Mouse (Mus musculus) E14TG2a.4 (cell line): ENCODE measurements around the gene Ykt6.

Experiments
- CTCF ChIP-seq: conservative IDR thresholded peaks from 2 replicates; pipeline ENCODE4 v1.5.1; 2014; ENCODE audit warnings: low read length
- NANOG ChIP-seq: IDR thresholded peaks from 2 replicates; pipeline ENCODE4 v1.6.1; 2014; ENCODE audit warnings: borderline replicate concordance, low read length, mixed read lengths
- POU5F1 ChIP-seq: IDR thresholded peaks from 2 replicates; pipeline ENCODE4 v1.6.1; 2014; ENCODE audit warnings: low read length, borderline replicate concordance

- TF ChIP-seq CTCF: no peak
- no peak for TF ChIP-seq POU5F1
- TF ChIP-seq NANOG: no peak
Measured at GRCm38 (mm10) chr11:5916178-5916548, 39.3 kb upstream of the Ykt6 start.
